Mouse (Mus musculus): ENCODE results near the gene Pard6b. TPM values are rescaled to one million over a fixed set of nuclear protein-coding genes. Genes with fewer than 3 reads are reported as not detected.

The Pard6b gene
- total and polyA plus RNA-seq, 3 experiments, result 1.2 to 2.8 (median 1.3) TPM

- no peak for DNase-seq (ENCODE audit: extremely low read depth)
- Histone ChIP-seq H3K27me3 (replicated peaks) (peaks cover 29% of the 10 kb centered on the region), H3K79me2 (replicated peaks; ENCODE audit: control insufficient read depth, extremely low read depth, insufficient read depth, poor library complexity, severe bottlenecking) (no peaks in the 10 kb centered on the region), H3K4me2 (ENCODE audit: insufficient read depth, low read depth, poor library complexity, severe bottlenecking) (no peak overlapping the region), H3K27ac (ENCODE audit: insufficient read depth, low read depth) (no peak overlapping the region), H3K4me1 (ENCODE audit: control insufficient read depth in 1 of 2, insufficient read depth in 2 of 2) (peaks cover 6 to 13% of the 10 kb centered on the region in 2 experiments; a peak in 3 of 4 replicates), H3K9me3 (replicated peaks; ENCODE audit: low read length) (no peaks in the 10 kb centered on the region), H3K9ac (ENCODE audit: insufficient read depth, low read depth) (no peak overlapping the region), H3K4me3 (replicated peaks in 1 of 3; ENCODE audit: low read depth in 2 of 3, low read length in 2 of 3, poor library complexity in 1 of 3) (no peak overlapping the region), H3K36me3 (replicated peaks in 1 of 2; ENCODE audit: control insufficient read depth in 1 of 2, insufficient read depth in 1 of 2, low read length in 1 of 2) (no peaks in the 10 kb centered on the region)
- TF ChIP-seq EP300 (IDR thresholded peaks at IDR 0.05; ENCODE audit: low read length) (no peak), CTCF (conservative IDR thresholded peaks at IDR 0.05 in 1 of 2, IDR thresholded peaks at IDR 0.05 in 1 of 2; ENCODE audit: low read depth in 2 of 2, low read length in 2 of 2) (peak in 1 of 2 experiments; percentile 31; a peak in 2 of 4 replicates)
- in situ Hi-C loops (cut with MboI; ENCODE audit: low pct_ligation_motif_present, low pct_unique_long_range_greater_than_20kb, low sequenced_read_pairs) (no loop called here), dilution Hi-C loops (cut with MboI; ENCODE audit: extremely low pct_ligation_motif_present, extremely low pct_unique_long_range_greater_than_20kb, low sequenced_read_pairs) (no loop called here)
These were observed 2.8 kb downstream of the Pard6b start for GRCm38 (mm10) chr2:168083593-168083992.

- in situ Hi-C loops (cut with MboI; ENCODE audit: low pct_ligation_motif_present, low pct_unique_long_range_greater_than_20kb, low sequenced_read_pairs), result no loop called here
- no peak for TF ChIP-seq ETS1 (conservative IDR thresholded peaks at IDR 0.05; ENCODE audit: low read depth, low read length)
- TF ChIP-seq RCOR1 (conservative IDR thresholded peaks at IDR 0.05; ENCODE audit: low read depth, low read length), result no peak
- TF ChIP-seq ELF1 (IDR thresholded peaks at IDR 0.05; ENCODE audit: low read depth, low read length), result no peak
- TF ChIP-seq USF1 (IDR thresholded peaks at IDR 0.05; ENCODE audit: low read depth, low read length), result no peak
- no peak for TF ChIP-seq GABPA (IDR thresholded peaks at IDR 0.05; ENCODE audit: insufficient replicate concordance, low read depth, low read length)
- no peak for TF ChIP-seq NRF1 (IDR thresholded peaks at IDR 0.05; ENCODE audit: low read depth, low read length)
- no peak for TF ChIP-seq ZMIZ1 (IDR thresholded peaks at IDR 0.05; ENCODE audit: low read depth, low read length)
- no peak for TF ChIP-seq JUN (IDR thresholded peaks at IDR 0.05; ENCODE audit: insufficient read depth, low read depth, low read length)
- TF ChIP-seq MXI1 (IDR thresholded peaks at IDR 0.05; ENCODE audit: low read depth, low read length), result no peak
- TF ChIP-seq SIN3A (IDR thresholded peaks at IDR 0.05; ENCODE audit: low read length), result no peak
- no peak for TF ChIP-seq SMC3 (IDR thresholded peaks at IDR 0.05; ENCODE audit: low read depth, low read length)
- no peak for TF ChIP-seq MAFK (IDR thresholded peaks at IDR 0.05; ENCODE audit: insufficient replicate concordance, low read length)
- TF ChIP-seq E2F4 (IDR thresholded peaks at IDR 0.05; ENCODE audit: insufficient replicate concordance, low read depth, low read length), result no peak
- no peak for TF ChIP-seq MAZ (IDR thresholded peaks at IDR 0.05; ENCODE audit: low read depth, low read length)
- dilution Hi-C loops (cut with MboI; ENCODE audit: extremely low pct_ligation_motif_present, extremely low pct_unique_long_range_greater_than_20kb, low sequenced_read_pairs), result no loop called here
- Histone ChIP-seq H3K4me3 (replicated peaks in 1 of 3; ENCODE audit: low read depth in 2 of 3, low read length in 2 of 3, poor library complexity in 1 of 3) (no peak overlapping the region), H3K27me3 (replicated peaks) (peaks cover 23% of the 10 kb centered on the region), H3K79me2 (replicated peaks; ENCODE audit: control insufficient read depth, extremely low read depth, insufficient read depth, poor library complexity, severe bottlenecking) (no peaks in the 10 kb centered on the region), H3K27ac (ENCODE audit: insufficient read depth, low read depth) (no peak overlapping the region), H3K4me1 (ENCODE audit: control insufficient read depth in 1 of 2, insufficient read depth in 2 of 2) (peaks cover 6 to 13% of the 10 kb centered on the region in 2 experiments; a peak in 3 of 4 replicates), H3K4me2 (ENCODE audit: insufficient read depth, low read depth, poor library complexity, severe bottlenecking) (no peak overlapping the region), H3K9ac (ENCODE audit: insufficient read depth, low read depth) (no peak overlapping the region), H3K36me3 (replicated peaks in 1 of 2; ENCODE audit: control insufficient read depth in 1 of 2, insufficient read depth in 1 of 2, low read length in 1 of 2) (no peaks in the 10 kb centered on the region), H3K9me3 (replicated peaks; ENCODE audit: low read length) (no peaks in the 10 kb centered on the region)
- no peak for DNase-seq (ENCODE audit: extremely low read depth)
These were observed 3.4 kb downstream of the Pard6b start for GRCm38 (mm10) chr2:168084228-168084627.

All from CH12.LX (cell line).